ENCODE assay signal across 15 mouse cellular contexts in genomic region chr12:75559196-75559595, GRCm38 (mm10). TPM values are rescaled to one million over a fixed set of nuclear protein-coding genes. Genes with fewer than 3 reads are reported as not detected.
DNase-seq lines count a peak whose midpoint lies in the region; ATAC-seq and TF ChIP-seq lines count a peak whose summit lies in the region.
"Had no signal": no experiment of that assay in that cellular context is flagged by ENCODE, and none has a peak within 500 bp of the region (broad histone marks: within the 10 kb centered on the region; RNA-seq: fewer than 3 reads in every experiment).

No protein-coding gene starts in this region.

- 13% methylated on average over 2 of the region's 2 CpGs for WGBS in heart, embryonic 16.5 days
- 53% methylated on average over 2 of the region's 2 CpGs for WGBS in lung, postnatal 0 days

- H3K4me2 ChIP-seq in heart, embryonic 16.5 days (ENCODE audit: low read depth, low read length): peak overlapping the region; percentile 39
- H3K4me2 ChIP-seq in lung, postnatal 0 days (replicated peaks; ENCODE audit: low read depth, low read length): no peak overlapping the region
- H3K4me2 ChIP-seq: embryonic facial prominence, embryonic 12.5 days had no signal

- H3K9me3 ChIP-seq in heart, embryonic 16.5 days (replicated peaks; ENCODE audit: control insufficient read depth, low read length): no peaks in the 10 kb centered on the region
- H3K9me3 ChIP-seq in lung, postnatal 0 days (ENCODE audit: low read length): no peaks in the 10 kb centered on the region
- H3K9me3 ChIP-seq: embryonic facial prominence, embryonic 12.5 days had no signal

- peak; percentile 37 for TF ChIP-seq EP300 in lung, postnatal 0 days (IDR thresholded peaks at IDR 0.05)

- no peaks in the 10 kb centered on the region for H3K27me3 ChIP-seq in heart, embryonic 16.5 days (ENCODE audit: control insufficient read depth, insufficient read depth, low read length)
- no peaks in the 10 kb centered on the region for H3K27me3 ChIP-seq in lung, postnatal 0 days (replicated peaks; ENCODE audit: insufficient read depth, low read length)
- H3K27me3 ChIP-seq: embryonic facial prominence, embryonic 12.5 days had no signal

- peak; percentile 91 for ATAC-seq in heart, embryonic 16.5 days (replicated peaks; ENCODE audit: extremely low read depth, insufficient read depth, low FRiP score)
- ATAC-seq in lung, postnatal 0 days: peak; percentile 83
- ATAC-seq: forebrain, embryonic 16.5 days; midbrain, embryonic 16.5 days had no signal

- no peak overlapping the region; the same call in 1 of the 2 replicates for H3K9ac ChIP-seq in heart, embryonic 16.5 days (ENCODE audit: low read length)
- H3K9ac ChIP-seq in lung, postnatal 0 days (replicated peaks; ENCODE audit: low read depth): no peak overlapping the region
- H3K9ac ChIP-seq: embryonic facial prominence, embryonic 12.5 days; liver, embryonic 14.5 days had no signal

- H3K4me3 ChIP-seq in heart, embryonic 16.5 days (ENCODE audit: low read length): no peak overlapping the region
- H3K4me3 ChIP-seq in lung, postnatal 0 days (ENCODE audit: low read depth, low read length): no peak overlapping the region
- H3K4me3 ChIP-seq: embryonic facial prominence, embryonic 12.5 days had no signal

- peaks cover 61% of the 10 kb centered on the region for H3K4me1 ChIP-seq in heart, embryonic 16.5 days (ENCODE audit: control insufficient read depth, insufficient read depth, low read length)
- peaks cover 14% of the 10 kb centered on the region; the same call in 1 of the 2 replicates for H3K4me1 ChIP-seq in lung, postnatal 0 days (ENCODE audit: insufficient read depth, low read depth, low read length)

- no peak for TF ChIP-seq CTCF in lung, postnatal 0 days (IDR thresholded peaks at IDR 0.05)

- peak overlapping the region; percentile 91 for H3K27ac ChIP-seq in heart, embryonic 16.5 days (ENCODE audit: low read length)
- H3K27ac ChIP-seq in lung, postnatal 0 days (ENCODE audit: low read length): peak overlapping the region; percentile 57; the same call in 1 of the 2 replicates
- H3K27ac ChIP-seq: embryonic facial prominence, embryonic 12.5 days; liver, embryonic 14.5 days had no signal

- DNase-seq in adrenal gland, postnatal 10 days: peak; percentile 34
- no peak for DNase-seq in adrenal gland, postnatal 25 days
- peak; percentile 20 for DNase-seq in NIH3T3 (ENCODE audit: low read depth)
- DNase-seq in lung, postnatal 0 days (ENCODE audit: low spot score): peak; percentile 73
- no peak for DNase-seq in right cerebral cortex, postnatal 36 days (ENCODE audit: low spot score in 2 of 2)
- no peak for DNase-seq in cerebellum, adult 9-10 months
- no peak for DNase-seq in spleen, postnatal 36 days (ENCODE audit: low spot score in 2 of 2)
- DNase-seq: cerebellum, adult 9-11 months; kidney, adult 2 months; right cerebral cortex, postnatal 14 days had no signal

- no peaks in the 10 kb centered on the region for H3K36me3 ChIP-seq in heart, embryonic 16.5 days (ENCODE audit: control insufficient read depth, insufficient read depth)
- H3K36me3 ChIP-seq in lung, postnatal 0 days (ENCODE audit: insufficient read depth, low read length): no peaks in the 10 kb centered on the region
- H3K36me3 ChIP-seq: embryonic facial prominence, embryonic 12.5 days had no signal

RNA-seq across cellular contexts. Expression of gene Ppp2r5e, which starts 36.8 kb away (rescaled TPM):
- 10 to 100 TPM; 38.1 to 41.3 TPM for total RNA-seq in adrenal gland, postnatal 10 days (2021)
- total RNA-seq in adrenal gland, postnatal 25 days (2021): 52.2 and 53.3 TPM in 2 replicates
- 7.9 and 8.3 TPM in 2 replicates for polyA plus RNA-seq in heart, embryonic 16.5 days (2015; fragmentation: Nextera tagmentation; extraction: Ambion mirVana)
- polyA plus RNA-seq in lung, postnatal 0 days (2015; fragmentation: Nextera tagmentation; extraction: Ambion mirVana): 13.3 and 15.6 TPM in 2 replicates

Comparison
In these comparisons a context has a peak if more than half of its experiments do, and no peak if none do; other contexts are left out.
1. DNase-seq: peak in adrenal gland, postnatal 10 days (single experiment), NIH3T3 (single experiment) and lung, postnatal 0 days (single experiment); none in adrenal gland, postnatal 25 days (single experiment), right cerebral cortex, postnatal 36 days (0 of 2), cerebellum, adult 9-10 months (single experiment) and spleen, postnatal 36 days (0 of 2).